Mouse (Mus musculus) testis, adult 2 months (tissue): ENCODE results near the gene Cxcr5.

Source experiments
- CTCF ChIP-seq: fragments of 200-500 bp; IDR thresholded peaks from 2 replicates; pipeline ENCODE4 v1.5.1; 2012; ENCODE audit warnings: low read depth, mild to moderate bottlenecking, inconsistent platforms, low read length, moderate library complexity; ENCODE audit not compliant: control insufficient read depth, insufficient read depth, insufficient replicate concordance
- POLR2A ChIP-seq: fragments of 200-500 bp; IDR thresholded peaks from 2 replicates; pipeline ENCODE4 v1.6.1; 2012; ENCODE audit warnings: low read depth, mild to moderate bottlenecking, inconsistent platforms, low read length, moderate library complexity; ENCODE audit not compliant: control insufficient read depth

GRCm38 (mm10) chr9:44512717-44513003 is 49.0 kb downstream of the Cxcr5 start:
- no peak for TF ChIP-seq CTCF
- no peak for TF ChIP-seq POLR2A
